Mouse (Mus musculus): ENCODE data around the gene 4921536K21Rik. TPM values are rescaled to one million over a fixed set of nuclear protein-coding genes. Genes with fewer than 3 reads are reported as not detected.

The 4921536K21Rik gene
- polyA plus RNA-seq (2015; fragmentation: Nextera tagmentation; extraction: Ambion mirVana): 0.23 and 0.31 TPM in 2 replicates

- Histone ChIP-seq H3K4me3 (ENCODE audit: low read depth, low read length) (peak within 1 kb of the TSS; percentile 40), H3K9me3 (ENCODE audit: low read length) (no peaks in the 10 kb centered on the region), H3K9ac (replicated peaks; ENCODE audit: low read depth) (peak within 1 kb of the TSS; percentile 26; the same call in 1 of the 2 replicates), H3K27me3 (replicated peaks; ENCODE audit: insufficient read depth, low read length) (no peaks in the 10 kb centered on the region), H3K4me2 (replicated peaks; ENCODE audit: low read depth, low read length) (peak within 1 kb of the TSS; percentile 80), H3K27ac (ENCODE audit: low read length) (peak within 1 kb of the TSS; percentile 77), H3K4me1 (ENCODE audit: insufficient read depth, low read depth, low read length) (peaks cover 5% of the 10 kb centered on the region; the same call in 1 of the 2 replicates), H3K36me3 (ENCODE audit: insufficient read depth, low read length) (no peaks in the 10 kb centered on the region)
- ATAC-seq (peak; percentile 100), DNase-seq (ENCODE audit: low spot score) (peak; percentile 97)
- TF ChIP-seq EP300 (IDR thresholded peaks at IDR 0.05) (no peak), CTCF (IDR thresholded peaks at IDR 0.05) (no peak)
- WGBS: 5% methylated on average over 46 of the region's 46 CpGs
Observed at GRCm38 (mm10) chr11:3894406-3895281, at the start of gene 4921536K21Rik, which contains the start of gene Dusp18. Gene 4921536K21Rik, minus strand, starts transcription at chr11:3895098. Gene Dusp18, plus strand, starts transcription at chr11:3895240.

- no peaks in the 10 kb centered on the region for H3K36me3 ChIP-seq (ENCODE audit: insufficient read depth, low read length)
- no peak overlapping the region for H3K4me2 ChIP-seq (replicated peaks; ENCODE audit: low read depth, low read length)
- H3K4me3 ChIP-seq (ENCODE audit: low read depth, low read length): no peak overlapping the region
- ATAC-seq (no peak), DNase-seq (ENCODE audit: low spot score) (no peak)
- H3K4me1 ChIP-seq (ENCODE audit: insufficient read depth, low read depth, low read length): no peaks in the 10 kb centered on the region
- no peaks in the 10 kb centered on the region for H3K27me3 ChIP-seq (replicated peaks; ENCODE audit: insufficient read depth, low read length)
- H3K9me3 ChIP-seq (ENCODE audit: low read length): no peaks in the 10 kb centered on the region
- TF ChIP-seq EP300 (IDR thresholded peaks at IDR 0.05) (no peak), CTCF (IDR thresholded peaks at IDR 0.05) (no peak)
- WGBS: 86% methylated on average over 7 of the region's 7 CpGs
- no peak overlapping the region for H3K9ac ChIP-seq (replicated peaks; ENCODE audit: low read depth)
- no peak overlapping the region for H3K27ac ChIP-seq (ENCODE audit: low read length)
Observed at GRCm38 (mm10) chr11:3941371-3941770, 46.5 kb upstream of the 4921536K21Rik start.

- Histone ChIP-seq H3K27ac (ENCODE audit: low read length) (no peak overlapping the region), H3K4me3 (ENCODE audit: low read depth, low read length) (no peak overlapping the region), H3K36me3 (ENCODE audit: insufficient read depth, low read length) (no peaks in the 10 kb centered on the region), H3K9ac (replicated peaks; ENCODE audit: low read depth) (no peak overlapping the region), H3K4me1 (ENCODE audit: insufficient read depth, low read depth, low read length) (no peaks in the 10 kb centered on the region), H3K27me3 (replicated peaks; ENCODE audit: insufficient read depth, low read length) (no peaks in the 10 kb centered on the region), H3K4me2 (replicated peaks; ENCODE audit: low read depth, low read length) (no peak overlapping the region), H3K9me3 (ENCODE audit: low read length) (no peaks in the 10 kb centered on the region)
- DNase-seq (ENCODE audit: low spot score): no peak
- 70% methylated on average over 13 of the region's 13 CpGs for WGBS
- ATAC-seq: no peak
- TF ChIP-seq EP300 (IDR thresholded peaks at IDR 0.05) (no peak), CTCF (IDR thresholded peaks at IDR 0.05) (no peak)
Observed at GRCm38 (mm10) chr11:3937321-3937874, 42.5 kb upstream of the 4921536K21Rik start.

GRCm38 (mm10) chr11:3936318-3936717 is 41.4 kb upstream of the 4921536K21Rik start:
- no peak overlapping the region for H3K4me3 ChIP-seq (ENCODE audit: low read depth, low read length)
- 80% methylated on average over 3 of the region's 3 CpGs for WGBS
- H3K9ac ChIP-seq (replicated peaks; ENCODE audit: low read depth): no peak overlapping the region
- H3K9me3 ChIP-seq (ENCODE audit: low read length): no peaks in the 10 kb centered on the region
- no peak for ATAC-seq
- no peak overlapping the region for H3K4me2 ChIP-seq (replicated peaks; ENCODE audit: low read depth, low read length)
- H3K27me3 ChIP-seq (replicated peaks; ENCODE audit: insufficient read depth, low read length): no peaks in the 10 kb centered on the region
- no peaks in the 10 kb centered on the region for H3K36me3 ChIP-seq (ENCODE audit: insufficient read depth, low read length)
- TF ChIP-seq CTCF (IDR thresholded peaks at IDR 0.05): no peak
- TF ChIP-seq EP300 (IDR thresholded peaks at IDR 0.05): no peak
- no peak for DNase-seq (ENCODE audit: low spot score)
- H3K4me1 ChIP-seq (ENCODE audit: insufficient read depth, low read depth, low read length): no peaks in the 10 kb centered on the region
- H3K27ac ChIP-seq (ENCODE audit: low read length): no peak overlapping the region

GRCm38 (mm10) chr11:3935135-3935534 is 40.2 kb upstream of the 4921536K21Rik start:
- TF ChIP-seq CTCF (IDR thresholded peaks at IDR 0.05) (no peak), EP300 (IDR thresholded peaks at IDR 0.05) (no peak)
- ATAC-seq (no peak), DNase-seq (ENCODE audit: low spot score) (no peak)
- H3K9me3 ChIP-seq (ENCODE audit: low read length): no peaks in the 10 kb centered on the region
- no peaks in the 10 kb centered on the region for H3K36me3 ChIP-seq (ENCODE audit: insufficient read depth, low read length)
- no peak overlapping the region for H3K27ac ChIP-seq (ENCODE audit: low read length)
- no peak overlapping the region for H3K4me2 ChIP-seq (replicated peaks; ENCODE audit: low read depth, low read length)
- no peaks in the 10 kb centered on the region for H3K27me3 ChIP-seq (replicated peaks; ENCODE audit: insufficient read depth, low read length)
- H3K9ac ChIP-seq (replicated peaks; ENCODE audit: low read depth): no peak overlapping the region
- H3K4me3 ChIP-seq (ENCODE audit: low read depth, low read length): no peak overlapping the region
- WGBS: 67% methylated on average over 4 of the region's 4 CpGs
- no peaks in the 10 kb centered on the region for H3K4me1 ChIP-seq (ENCODE audit: insufficient read depth, low read depth, low read length)

GRCm38 (mm10) chr11:3933756-3934285 is 38.9 kb upstream of the 4921536K21Rik start:
- H3K36me3 ChIP-seq (ENCODE audit: insufficient read depth, low read length): no peaks in the 10 kb centered on the region
- no peaks in the 10 kb centered on the region; the same call in 1 of the 2 replicates for H3K4me1 ChIP-seq (ENCODE audit: insufficient read depth, low read depth, low read length)
- TF ChIP-seq CTCF (IDR thresholded peaks at IDR 0.05): no peak
- no peak for TF ChIP-seq EP300 (IDR thresholded peaks at IDR 0.05)
- no peak overlapping the region for H3K27ac ChIP-seq (ENCODE audit: low read length)
- H3K4me2 ChIP-seq (replicated peaks; ENCODE audit: low read depth, low read length): no peak overlapping the region
- no peak overlapping the region for H3K9ac ChIP-seq (replicated peaks; ENCODE audit: low read depth)
- H3K4me3 ChIP-seq (ENCODE audit: low read depth, low read length): no peak overlapping the region
- 90% methylated on average over 9 of the region's 9 CpGs for WGBS
- no peak for ATAC-seq
- no peaks in the 10 kb centered on the region for H3K27me3 ChIP-seq (replicated peaks; ENCODE audit: insufficient read depth, low read length)
- DNase-seq (ENCODE audit: low spot score): no peak
- no peaks in the 10 kb centered on the region for H3K9me3 ChIP-seq (ENCODE audit: low read length)
